13 mouse cellular contexts compared by ENCODE assay signal in genomic region chr2:64079765-64080164, GRCm38 (mm10). TPM values are rescaled to one million over a fixed set of nuclear protein-coding genes. Genes with fewer than 3 reads are reported as not detected.
A peak's percentile ranks its signal among the peaks of the same experiment; 100 is the strongest.
DNase-seq lines count a peak whose midpoint lies in the region; ATAC-seq and TF ChIP-seq lines count a peak whose summit lies in the region.
"Had no signal": no experiment of that assay in that cellular context is flagged by ENCODE, and none has a peak within 500 bp of the region (broad histone marks: within the 10 kb centered on the region; RNA-seq: fewer than 3 reads in every experiment).

No protein-coding gene starts in this region.

- ATAC-seq in heart, embryonic 16.5 days (replicated peaks; ENCODE audit: extremely low read depth, insufficient read depth, low FRiP score): no peak; the same call in 1 of the 2 replicates
- peak; percentile 82 for ATAC-seq in forebrain, embryonic 12.5 days (ENCODE audit: low FRiP score)
- peak; percentile 34 for ATAC-seq in hindbrain, embryonic 16.5 days
- peak; percentile 59; the same call in 1 of the 2 replicates for ATAC-seq in neural tube, embryonic 14.5 days (ENCODE audit: low read depth)
- ATAC-seq: CD4-positive, CD25-positive, alpha-beta regulatory T cell, adult 4 months had no signal

- H3K27me3 ChIP-seq in heart, embryonic 16.5 days (ENCODE audit: control insufficient read depth, insufficient read depth, low read length): no peaks in the 10 kb centered on the region
- H3K27me3 ChIP-seq in heart, adult 2 months (ENCODE audit: control insufficient read depth, insufficient read depth, low read length): no peaks in the 10 kb centered on the region
- peaks cover 14% of the 10 kb centered on the region for H3K27me3 ChIP-seq in forebrain, embryonic 12.5 days
- H3K27me3 ChIP-seq in hindbrain, embryonic 16.5 days (replicated peaks; ENCODE audit: control insufficient read depth, insufficient read depth, low read length): no peaks in the 10 kb centered on the region
- no peaks in the 10 kb centered on the region for H3K27me3 ChIP-seq in neural tube, embryonic 14.5 days (ENCODE audit: control insufficient read depth, insufficient read depth, low read length)
- H3K27me3 ChIP-seq in cerebellum, adult 2 months (ENCODE audit: control insufficient read depth, insufficient read depth, low read length): no peaks in the 10 kb centered on the region
- H3K27me3 ChIP-seq: embryonic facial prominence, embryonic 13.5 days had no signal

- H3K4me1 ChIP-seq in heart, embryonic 16.5 days (ENCODE audit: control insufficient read depth, insufficient read depth, low read length): peaks cover 38% of the 10 kb centered on the region
- H3K4me1 ChIP-seq in heart, adult 2 months (ENCODE audit: control insufficient read depth, insufficient read depth, low read length): peaks cover 2% of the 10 kb centered on the region; the same call in 1 of the 2 replicates
- peaks cover 58% of the 10 kb centered on the region for H3K4me1 ChIP-seq in forebrain, embryonic 12.5 days
- H3K4me1 ChIP-seq in hindbrain, embryonic 16.5 days (ENCODE audit: control insufficient read depth, insufficient read depth, low read depth, low read length): peaks cover 10% of the 10 kb centered on the region
- peaks cover 35% of the 10 kb centered on the region for H3K4me1 ChIP-seq in neural tube, embryonic 14.5 days (ENCODE audit: control insufficient read depth, insufficient read depth, low read length)
- no peaks in the 10 kb centered on the region for H3K4me1 ChIP-seq in cerebellum, adult 2 months (ENCODE audit: control insufficient read depth, insufficient read depth, low read length)

- H3K4me3 ChIP-seq in heart, embryonic 16.5 days (ENCODE audit: low read length): no peak overlapping the region
- H3K4me3 ChIP-seq in heart, adult 2 months: no peak overlapping the region
- H3K4me3 ChIP-seq in forebrain, embryonic 12.5 days (replicated peaks): no peak overlapping the region
- no peak overlapping the region for H3K4me3 ChIP-seq in hindbrain, embryonic 16.5 days (ENCODE audit: low read length)
- H3K4me3 ChIP-seq in neural tube, embryonic 14.5 days (ENCODE audit: low read depth, low read length): no peak overlapping the region
- no peak overlapping the region for H3K4me3 ChIP-seq in cerebellum, adult 2 months (replicated peaks; ENCODE audit: insufficient read depth, low read depth, low read length)
- H3K4me3 ChIP-seq: embryonic facial prominence, embryonic 13.5 days had no signal

- H3K36me3 ChIP-seq in heart, embryonic 16.5 days (ENCODE audit: control insufficient read depth, insufficient read depth): no peaks in the 10 kb centered on the region
- H3K36me3 ChIP-seq in heart, adult 2 months (ENCODE audit: control insufficient read depth, insufficient read depth, low read length): peaks cover 13% of the 10 kb centered on the region
- no peaks in the 10 kb centered on the region for H3K36me3 ChIP-seq in forebrain, embryonic 12.5 days (replicated peaks)
- H3K36me3 ChIP-seq in hindbrain, embryonic 16.5 days (ENCODE audit: control insufficient read depth, insufficient read depth, low read length): no peaks in the 10 kb centered on the region
- H3K36me3 ChIP-seq in neural tube, embryonic 14.5 days (ENCODE audit: control insufficient read depth, insufficient read depth, low read length): no peaks in the 10 kb centered on the region
- H3K36me3 ChIP-seq: embryonic facial prominence, embryonic 13.5 days had no signal

- no peak for TF ChIP-seq POLR2A in heart, adult 2 months (IDR thresholded peaks at IDR 0.05; ENCODE audit: insufficient read depth, low read depth, low read length)
- no peak for TF ChIP-seq POLR2A in cerebellum, adult 2 months (IDR thresholded peaks at IDR 0.05; ENCODE audit: borderline replicate concordance, insufficient read depth, low read length)

- WGBS in heart, embryonic 16.5 days: 14% methylated on average over 4 of the region's 4 CpGs
- 21% methylated on average over 4 of the region's 4 CpGs for WGBS in heart, adult 2 months
- 11% methylated on average over 4 of the region's 4 CpGs for WGBS in forebrain, embryonic 12.5 days
- WGBS in hindbrain, embryonic 16.5 days: 10% methylated on average over 4 of the region's 4 CpGs
- WGBS in neural tube, embryonic 14.5 days: 6% methylated on average over 4 of the region's 4 CpGs
- WGBS in cerebellum, adult 2 months: 43% methylated on average over 4 of the region's 4 CpGs

- no peak for DNase-seq in heart, adult 2 months
- DNase-seq in cerebellum, adult 2 months: no peak
- no peak for DNase-seq in left cerebral cortex, postnatal 14 days (ENCODE audit: low spot score in 2 of 2)
- DNase-seq in adrenal gland, adult 8-10 months: no peak
- DNase-seq: lung, adult 2 months had no signal

- no peak for TF ChIP-seq EP300 in heart, adult 2 months (IDR thresholded peaks at IDR 0.05; ENCODE audit: insufficient read depth, low read depth, low read length)

- intact Hi-C loops in heart, adult 2 months (cut with DNase I): loop anchor here (10.0 kb wide), 1 partner anchor 95 kb away; no protein-coding TSS in a partner anchor
- intact Hi-C loops in left cerebral cortex, postnatal 14 days (cut with DNase I): no loop called here

- peak overlapping the region; percentile 15; the same call in 1 of the 2 replicates for H3K4me2 ChIP-seq in heart, embryonic 16.5 days (ENCODE audit: low read depth, low read length)
- H3K4me2 ChIP-seq in forebrain, embryonic 12.5 days: peak overlapping the region; percentile 24
- no peak overlapping the region for H3K4me2 ChIP-seq in hindbrain, embryonic 16.5 days (ENCODE audit: low read length)
- peak overlapping the region; percentile 1; the same call in 1 of the 2 replicates for H3K4me2 ChIP-seq in neural tube, embryonic 14.5 days (ENCODE audit: low read depth, low read length)
- H3K4me2 ChIP-seq: embryonic facial prominence, embryonic 13.5 days had no signal

- no peak overlapping the region for H3K9ac ChIP-seq in heart, embryonic 16.5 days (ENCODE audit: low read length)
- H3K9ac ChIP-seq in heart, adult 2 months (ENCODE audit: low read depth, low read length): no peak overlapping the region
- no peak overlapping the region for H3K9ac ChIP-seq in forebrain, embryonic 12.5 days
- H3K9ac ChIP-seq in hindbrain, embryonic 16.5 days (ENCODE audit: low read depth, low read length): no peak overlapping the region
- H3K9ac ChIP-seq in neural tube, embryonic 14.5 days (replicated peaks; ENCODE audit: low read depth, low read length): no peak overlapping the region
- H3K9ac ChIP-seq: embryonic facial prominence, embryonic 13.5 days had no signal

- H3K27ac ChIP-seq in heart, embryonic 16.5 days (ENCODE audit: low read length): no peak overlapping the region
- H3K27ac ChIP-seq in heart, adult 2 months: no peak overlapping the region
- H3K27ac ChIP-seq in forebrain, embryonic 12.5 days: peak overlapping the region; percentile 66
- H3K27ac ChIP-seq in hindbrain, embryonic 16.5 days (ENCODE audit: low read depth, low read length): no peak overlapping the region
- no peak overlapping the region for H3K27ac ChIP-seq in neural tube, embryonic 14.5 days (ENCODE audit: low read depth, low read length)
- H3K27ac ChIP-seq in cerebellum, adult 2 months (ENCODE audit: insufficient read depth, low read length): no peak overlapping the region
- H3K27ac ChIP-seq: embryonic facial prominence, embryonic 13.5 days; stomach, postnatal 0 days had no signal

- H3K9me3 ChIP-seq in heart, embryonic 16.5 days (replicated peaks; ENCODE audit: control insufficient read depth, low read length): no peaks in the 10 kb centered on the region
- H3K9me3 ChIP-seq in forebrain, embryonic 12.5 days: no peaks in the 10 kb centered on the region
- H3K9me3 ChIP-seq in hindbrain, embryonic 16.5 days (ENCODE audit: control insufficient read depth, low read length): no peaks in the 10 kb centered on the region
- no peaks in the 10 kb centered on the region for H3K9me3 ChIP-seq in neural tube, embryonic 14.5 days (ENCODE audit: control insufficient read depth, low read length)
- H3K9me3 ChIP-seq: embryonic facial prominence, embryonic 13.5 days had no signal

- no peaks in the 10 kb centered on the region; the same call in none of the 2 replicates for H3K79me2 ChIP-seq in heart, adult 2 months (replicated peaks; ENCODE audit: control insufficient read depth, insufficient read depth, low read length)

- TF ChIP-seq CTCF in heart, adult 2 months (IDR thresholded peaks at IDR 0.05): no peak
- TF ChIP-seq CTCF in cerebellum, adult 2 months (IDR thresholded peaks at IDR 0.05; ENCODE audit: borderline replicate concordance, insufficient read depth, low read depth, low read length): no peak

RNA-seq across cellular contexts. Expression of gene Fign, which starts 18.1 kb away (rescaled TPM):
- polyA plus RNA-seq in heart, embryonic 16.5 days (2015; fragmentation: Nextera tagmentation; extraction: Ambion mirVana): 6.0 and 6.8 TPM in 2 replicates
- total RNA-seq in heart, adult 2 months (2021): 10 to 100 TPM in 1 of 2 experiments, 1 to 10 TPM in 1; 8.3 to 17.5 TPM
- polyA plus RNA-seq in heart, adult 2 months (2012; rRNA removed): 5.0 and 8.9 TPM in 2 replicates
- 13.7 and 17.2 TPM in 2 replicates for polyA plus RNA-seq in forebrain, embryonic 12.5 days (2016; fragmentation: Nextera tagmentation; extraction: Ambion mirVana)
- 8.4 and 11.8 TPM in 2 replicates for polyA plus RNA-seq in hindbrain, embryonic 16.5 days (2015; fragmentation: Nextera tagmentation; extraction: Ambion mirVana)
- 16.4 and 17.5 TPM in 2 replicates for polyA plus RNA-seq in neural tube, embryonic 14.5 days (2014; fragmentation: Nextera tagmentation; extraction: Ambion mirVana)
- polyA plus RNA-seq in cerebellum, adult 2 months (2012; rRNA removed): 2.5 TPM in 2 replicates
- 1 to 10 TPM; 1.8 to 3.0 TPM for total RNA-seq in left cerebral cortex, postnatal 14 days (2021)
- total RNA-seq in adrenal gland, adult 8-10 months (2022): 1 to 10 TPM; 4.5 to 6.5 (median 5.9) TPM
- total RNA-seq: megakaryocyte-erythroid progenitor cell, adult 5-6 weeks had no signal
